Mouse (Mus musculus) left cerebral cortex, adult 8-10 months (tissue): Measurements from ENCODE around the gene Smtn. TPM values are rescaled to one million over a fixed set of nuclear protein-coding genes. Genes with fewer than 3 reads are reported as not detected.

Source experiments
- total RNA-seq, 4 experiments: library from RNA; stranded (reverse); gene quantifications; 2 replicates each; pipeline ENCODE4 v1.2.4; 2022

Smtn gene
- total RNA-seq, 4 experiments from 2014 or later = 5.2 to 11.0 (median 7.2) TPM

Other genes with a start within 250 kb of the Smtn start
- 10 to 100 TPM; 40.3 to 44.5 (median 42.4) TPM for gene Pik3ip1, start 210.2 kb downstream of the Smtn start, total RNA-seq
- 100 to 1,000 TPM in 1 of 4 experiments, 10 to 100 TPM in 3; 93.4 to 107 (median 97.0) TPM for gene Limk2, start 131.4 kb downstream of the Smtn start, total RNA-seq
- 10 to 100 TPM; 28.9 to 31.4 (median 30.0) TPM for gene Rnf185, start 88.2 kb downstream of the Smtn start, total RNA-seq
- 1 to 10 TPM; 2.3 to 3.5 (median 2.7) TPM for gene Pla2g3, start 52.3 kb downstream of the Smtn start, total RNA-seq
- gene Inpp5j, start 35.8 kb downstream of the Smtn start, total RNA-seq = 10 to 100 TPM; 49.4 to 55.6 (median 53.8) TPM
- gene Selenom, start 25.9 kb downstream of the Smtn start, total RNA-seq = 100 to 1,000 TPM; 149 to 172 (median 160) TPM
- 10 to 100 TPM; 39.4 to 41.7 (median 40.8) TPM for gene Morc2a, start 108.6 kb upstream of the Smtn start, total RNA-seq